Mouse (Mus musculus): ENCODE data around the gene Kcnj1. TPM values are rescaled to one million over a fixed set of nuclear protein-coding genes. Genes with fewer than 3 reads are reported as not detected.

Gene Kcnj1
- total RNA-seq (2014; fragmentation: Nextera tagmentation), result not detected in 2 replicates
- total RNA-seq (2017), result not detected in 2 replicates

GRCm38 (mm10) chr9:32372202-32372601 is at the start of gene Kcnj1:
Gene Kcnj1, plus strand, starts transcription at chr9:32372493.
- no peak for ATAC-seq (replicated peaks; ENCODE audit: poor library complexity, severe bottlenecking)

DNA sequence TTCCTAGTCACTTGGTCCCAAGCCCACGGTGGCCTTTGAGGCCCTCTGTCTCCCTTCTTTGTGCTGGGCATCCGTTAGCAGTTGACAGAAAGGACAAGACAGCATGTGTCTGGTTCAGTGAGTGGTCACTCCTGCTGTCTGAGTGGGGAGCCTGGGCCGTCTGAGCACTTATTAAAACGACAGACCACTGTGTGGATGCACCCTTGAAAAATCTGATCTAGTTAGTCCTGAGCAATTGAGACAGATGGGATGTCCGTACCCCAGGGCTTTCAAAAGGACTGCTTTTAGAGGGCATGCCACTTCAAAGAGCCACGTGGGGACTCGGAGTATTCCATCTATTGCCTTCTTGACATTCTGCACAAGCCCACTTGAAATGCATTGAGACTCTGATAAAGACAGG is 48.7 kb upstream of the Kcnj1 start:
- ATAC-seq (replicated peaks; ENCODE audit: poor library complexity, severe bottlenecking), result no peak

- ATAC-seq (replicated peaks; ENCODE audit: poor library complexity, severe bottlenecking), result no peak
Observed at GRCm38 (mm10) chr9:32328777-32329176, 43.5 kb upstream of the Kcnj1 start.

- no peak for ATAC-seq (replicated peaks; ENCODE audit: poor library complexity, severe bottlenecking)
Observed at GRCm38 (mm10) chr9:32331162-32331561, 41.1 kb upstream of the Kcnj1 start.

DNA sequence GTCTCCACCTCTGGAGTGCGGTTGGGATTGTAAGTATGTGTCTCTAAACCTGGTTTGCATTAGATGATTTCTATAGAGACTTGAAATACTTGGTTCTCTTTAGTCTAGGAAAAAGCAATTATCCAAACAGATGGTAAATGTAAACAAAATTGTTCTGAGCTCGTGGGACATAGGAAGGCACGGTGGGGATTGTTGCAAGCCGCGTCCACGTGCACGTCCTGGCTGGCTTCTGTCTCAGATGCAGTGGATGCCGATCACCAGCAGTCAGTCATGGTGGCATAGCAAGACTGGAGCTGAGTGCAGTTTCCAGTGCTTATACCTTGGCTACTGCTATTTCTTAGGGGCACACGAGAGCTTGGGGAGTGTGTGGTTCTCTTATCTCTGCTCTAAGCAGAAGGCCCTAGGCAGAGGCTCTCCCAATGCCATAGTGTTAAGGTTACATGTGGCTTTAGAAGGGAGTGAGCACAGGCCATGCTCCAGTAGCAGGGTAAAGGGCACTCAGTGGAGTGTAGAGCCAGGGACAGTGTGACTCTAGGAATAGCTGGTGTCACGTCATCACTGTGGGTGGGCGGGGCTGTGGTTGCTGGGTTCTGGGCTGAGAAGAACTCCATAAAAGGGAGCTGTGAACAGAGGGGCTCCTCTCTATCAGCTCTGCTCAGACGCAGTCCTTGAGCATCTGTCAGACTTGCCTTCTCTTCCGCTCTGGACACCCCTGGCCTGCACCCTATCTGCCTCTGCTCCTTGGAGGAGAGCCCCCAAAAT is 36.7 kb upstream of the Kcnj1 start:
- no peak for ATAC-seq (replicated peaks; ENCODE audit: poor library complexity, severe bottlenecking)

- no peak for ATAC-seq (replicated peaks; ENCODE audit: poor library complexity, severe bottlenecking)
Observed at GRCm38 (mm10) chr9:32340831-32341230, 31.5 kb upstream of the Kcnj1 start.

DNA sequence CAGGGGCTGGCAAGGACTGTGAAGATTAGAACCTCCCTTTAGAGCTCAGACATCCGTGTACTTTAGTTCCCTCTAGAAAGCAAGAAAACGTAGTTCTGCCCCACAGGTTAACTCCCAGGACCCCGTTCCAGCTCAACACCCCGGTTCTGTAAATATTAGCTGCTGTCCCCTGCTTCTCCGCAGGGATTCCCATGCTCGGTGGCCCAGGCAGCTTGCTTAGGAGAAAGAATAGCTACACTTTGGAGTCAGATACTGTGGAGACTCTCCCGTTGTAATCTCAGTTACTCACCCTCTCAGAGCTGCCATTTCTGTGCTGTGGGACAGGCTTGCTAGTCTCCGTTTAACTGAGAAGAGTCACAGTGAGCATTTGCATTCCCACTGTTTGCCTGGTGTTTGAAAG is 29.4 kb upstream of the Kcnj1 start:
- no peak for ATAC-seq (replicated peaks; ENCODE audit: poor library complexity, severe bottlenecking)

DNA sequence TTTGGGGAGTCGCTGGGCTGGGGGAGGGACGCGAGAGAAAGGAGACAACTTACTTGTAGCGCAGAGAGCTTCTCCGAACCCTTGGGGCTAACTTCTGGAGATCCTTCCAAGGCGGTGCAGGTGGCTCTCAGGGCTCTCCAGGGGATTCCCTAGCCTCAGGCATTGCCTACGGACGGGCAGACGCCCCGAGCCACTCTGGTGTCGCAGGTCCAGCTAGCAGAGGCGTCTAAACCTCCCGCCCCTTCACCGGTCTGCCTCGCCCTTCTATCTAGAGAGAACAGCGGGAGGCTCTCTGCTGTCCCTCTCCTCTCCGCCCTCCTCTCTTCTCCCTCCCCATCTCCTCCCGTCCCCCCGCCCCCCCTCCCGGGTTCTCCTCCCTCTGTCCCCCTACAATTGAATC is 28.2 kb upstream of the Kcnj1 start, which contains the start of gene Kcnj5:
Gene Kcnj5, minus strand, starts transcription at position 300 of the 400 bp plus-strand sequence.
- ATAC-seq (replicated peaks; ENCODE audit: poor library complexity, severe bottlenecking), result peak; percentile 9; the same call in 1 of the 2 replicates

DNA sequence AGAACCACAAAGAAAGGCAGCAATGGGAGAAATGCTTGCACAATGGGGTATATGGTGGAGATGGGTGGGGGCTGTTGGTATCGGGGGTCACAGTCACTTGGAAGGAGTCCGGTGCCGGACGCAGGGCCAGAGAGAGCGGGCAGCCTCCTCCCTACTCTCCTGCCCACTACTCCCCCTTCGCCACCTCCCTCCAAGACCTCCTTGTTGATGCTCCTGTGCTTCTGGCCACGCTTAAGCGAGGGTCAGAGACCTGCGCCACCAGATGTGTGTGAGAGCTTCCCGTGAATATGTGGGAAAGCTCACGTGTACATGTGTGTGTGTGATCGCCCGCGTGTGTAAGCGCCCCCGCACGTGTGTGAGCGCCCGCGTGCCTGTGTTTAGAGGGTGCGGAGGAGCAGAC is 27.8 kb upstream of the Kcnj1 start:
- ATAC-seq (replicated peaks; ENCODE audit: poor library complexity, severe bottlenecking), result no peak

DNA sequence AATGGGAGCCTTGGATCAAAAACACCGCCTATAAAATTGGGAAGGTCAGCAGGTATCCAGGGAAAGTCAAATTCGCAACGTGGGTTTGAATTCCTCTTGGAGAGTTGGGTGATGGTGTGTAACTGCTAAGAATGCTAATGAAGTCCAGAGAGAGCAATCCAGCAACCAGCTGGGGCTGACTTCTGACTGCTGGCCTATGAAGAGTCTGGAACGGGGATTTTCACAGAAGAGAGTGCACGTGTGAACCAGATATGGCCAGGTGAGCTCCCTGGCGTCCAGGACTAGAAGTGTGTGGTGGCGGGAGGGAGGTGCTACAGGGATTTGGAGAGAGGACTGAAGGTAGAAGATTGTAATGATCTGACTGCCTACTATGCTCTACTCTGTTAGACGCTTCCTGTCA is 24.2 kb upstream of the Kcnj1 start:
- no peak for ATAC-seq (replicated peaks; ENCODE audit: poor library complexity, severe bottlenecking)

GRCm38 (mm10) chr9:32349344-32349743 is 22.9 kb upstream of the Kcnj1 start:
- ATAC-seq (replicated peaks; ENCODE audit: poor library complexity, severe bottlenecking), result peak; percentile 50

- ATAC-seq (replicated peaks; ENCODE audit: poor library complexity, severe bottlenecking), result peak; percentile 68
Observed at GRCm38 (mm10) chr9:32350332-32350731, 22.0 kb upstream of the Kcnj1 start.

DNA sequence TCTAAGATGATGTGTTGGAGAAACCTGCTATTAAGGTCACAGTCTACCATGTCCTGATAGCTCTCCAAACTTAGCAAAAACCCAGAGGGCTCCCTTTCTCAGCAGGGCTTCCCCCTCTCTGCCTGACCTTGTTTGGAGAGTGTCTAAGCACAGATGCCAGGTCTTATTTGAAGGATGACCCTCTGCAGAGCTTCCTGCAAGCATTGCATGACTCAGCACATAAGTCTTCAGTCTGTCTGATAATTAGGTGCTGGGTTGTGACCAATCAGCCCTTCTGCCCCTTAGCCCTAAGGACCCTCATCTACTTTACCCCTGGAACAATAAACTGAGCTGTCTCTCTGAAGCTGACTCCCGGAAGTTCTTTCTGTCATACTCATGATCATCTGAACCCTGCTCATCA is 11.5 kb upstream of the Kcnj1 start:
- ATAC-seq (replicated peaks; ENCODE audit: poor library complexity, severe bottlenecking), result no peak

GRCm38 (mm10) chr9:32368812-32369211 is 3.5 kb upstream of the Kcnj1 start:
- ATAC-seq (replicated peaks; ENCODE audit: poor library complexity, severe bottlenecking), result no peak

GRCm38 (mm10) chr9:32369388-32369787 is 2.9 kb upstream of the Kcnj1 start:
- ATAC-seq (replicated peaks; ENCODE audit: poor library complexity, severe bottlenecking), result no peak

DNA sequence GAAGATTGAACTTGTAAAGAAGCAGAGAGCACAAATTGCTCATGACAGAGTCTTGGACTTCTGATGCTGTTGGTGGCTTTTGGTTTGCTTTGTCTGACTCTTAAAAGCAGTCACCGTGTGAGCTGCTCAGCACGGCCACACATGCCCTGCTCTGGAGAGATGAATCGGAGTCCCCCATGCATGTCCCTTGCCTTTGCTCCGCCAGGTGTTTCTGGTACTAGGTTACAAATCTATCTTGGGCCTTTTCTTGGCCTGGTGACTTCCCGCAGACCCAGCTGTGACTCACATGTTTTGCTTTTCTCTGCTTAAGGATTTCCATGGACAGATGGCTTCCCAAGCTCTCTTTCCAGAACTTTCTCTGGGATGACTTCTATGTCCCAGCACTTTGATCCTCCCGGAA is 1.4 kb downstream of the Kcnj1 start:
- no peak for ATAC-seq (replicated peaks; ENCODE audit: poor library complexity, severe bottlenecking)

GRCm38 (mm10) chr9:32376031-32376430 is 3.7 kb downstream of the Kcnj1 start:
- no peak for ATAC-seq (replicated peaks; ENCODE audit: poor library complexity, severe bottlenecking)

DNA sequence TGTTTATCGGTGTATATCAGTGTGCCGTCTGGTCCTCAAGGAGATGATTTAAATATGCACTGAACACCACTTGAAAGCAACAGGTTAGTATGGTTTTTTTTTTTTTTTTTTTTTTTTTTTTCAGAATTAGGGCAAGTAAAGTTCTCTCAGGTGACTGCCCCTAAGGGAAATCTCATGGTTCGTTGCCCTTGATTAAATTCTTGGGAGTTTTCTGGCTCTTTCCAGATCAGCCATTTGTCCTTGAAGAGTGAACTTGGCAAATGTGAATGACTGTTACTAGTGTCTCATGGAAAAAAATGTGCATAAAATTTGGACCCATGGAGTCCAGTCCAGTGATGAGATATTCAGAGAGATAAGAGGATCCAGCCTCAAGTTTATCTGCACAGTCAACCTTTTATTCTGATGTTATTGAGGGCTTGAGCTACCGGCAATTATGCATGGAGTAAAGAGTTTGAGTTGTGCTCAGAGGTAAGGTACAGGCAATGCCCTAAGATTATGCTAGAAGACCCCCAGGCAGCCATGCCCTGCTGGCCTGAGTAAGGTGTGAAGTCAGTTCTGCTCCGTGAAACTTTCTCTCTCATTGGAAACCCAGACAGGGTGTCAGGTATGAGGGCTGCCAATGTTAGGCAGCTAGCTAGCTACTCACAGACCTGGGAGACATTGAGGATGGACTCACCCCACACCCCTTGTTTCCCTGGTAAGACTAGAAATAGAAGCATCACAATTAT is 4.7 kb downstream of the Kcnj1 start:
- no peak for ATAC-seq (replicated peaks; ENCODE audit: poor library complexity, severe bottlenecking)

DNA sequence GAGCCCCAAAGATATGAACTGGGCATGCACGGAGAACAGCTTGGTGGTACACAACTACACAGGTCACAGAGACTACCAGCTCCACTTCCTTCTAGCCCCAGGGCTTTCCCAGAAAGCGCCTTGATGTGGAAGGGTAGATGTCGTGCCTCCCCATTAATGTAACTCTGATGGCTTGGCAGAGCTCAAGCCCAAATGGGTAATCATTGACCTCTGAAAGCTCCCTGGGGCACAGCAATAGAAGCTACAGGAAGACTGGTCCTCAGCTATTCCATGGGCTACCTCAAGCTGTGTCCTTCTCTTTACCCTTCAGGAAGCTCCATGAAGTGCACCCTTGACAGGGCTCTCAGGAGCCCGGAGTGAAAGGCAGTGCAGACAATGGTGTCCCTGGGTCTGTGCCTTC is 12.6 kb downstream of the Kcnj1 start:
- ATAC-seq (replicated peaks; ENCODE audit: poor library complexity, severe bottlenecking), result no peak

DNA sequence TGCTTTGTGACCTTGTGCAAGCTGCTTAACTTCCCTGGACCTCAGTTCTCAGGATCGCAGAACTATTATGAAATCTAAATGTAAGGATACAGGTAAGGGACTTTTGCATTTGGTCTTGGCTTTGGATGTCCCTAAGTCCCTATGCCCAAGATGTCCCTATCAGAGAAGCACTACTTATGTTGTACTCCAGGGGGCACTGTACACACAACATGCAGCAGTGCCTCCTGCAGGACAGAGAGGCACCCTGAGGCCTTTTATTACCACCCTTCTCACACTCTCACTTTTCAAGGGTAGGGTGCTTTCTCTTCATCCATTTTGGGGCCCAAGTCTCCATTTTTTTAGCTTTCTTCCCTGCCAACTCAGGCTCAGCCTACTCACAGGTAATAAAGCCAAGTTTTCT is 15.8 kb downstream of the Kcnj1 start:
- ATAC-seq (replicated peaks; ENCODE audit: poor library complexity, severe bottlenecking), result peak; percentile 80

GRCm38 (mm10) chr9:32391092-32391491 is 18.8 kb downstream of the Kcnj1 start:
- ATAC-seq (replicated peaks; ENCODE audit: poor library complexity, severe bottlenecking), result peak; percentile 65

DNA sequence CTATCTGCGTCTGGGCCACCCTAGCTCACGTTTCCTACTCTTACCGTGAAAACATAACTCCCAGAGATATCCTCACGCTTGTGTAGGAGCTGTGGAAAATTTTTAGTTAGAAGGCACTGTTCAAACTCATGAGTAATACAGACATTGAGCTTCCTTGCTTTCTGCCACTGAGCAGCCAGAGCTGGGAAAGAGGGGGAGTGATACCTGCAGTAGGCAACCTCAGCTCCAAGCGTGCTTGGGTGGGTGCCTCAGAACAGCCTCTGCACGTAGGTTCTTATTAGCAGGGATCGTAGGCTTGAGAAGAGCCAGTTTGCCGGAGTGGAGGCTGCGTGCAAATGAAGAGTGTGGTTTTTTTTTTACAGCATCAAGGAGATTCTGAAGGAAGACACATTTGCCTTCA is 19.4 kb downstream of the Kcnj1 start:
- ATAC-seq (replicated peaks; ENCODE audit: poor library complexity, severe bottlenecking), result no peak

All from granulocyte monocyte progenitor cell, adult 5-6 weeks (primary cell).